Mouse (Mus musculus) cerebellum, adult 2 months (tissue): ENCODE measurements around the gene Prrc2c.

Experiments used
- CTCF ChIP-seq: fragments of 200-500 bp; IDR thresholded peaks from 2 replicates; pipeline ENCODE4 v1.5.1; 2011; ENCODE audit warnings: low read depth, mild to moderate bottlenecking, control low read depth, low read length, moderate library complexity, borderline replicate concordance; ENCODE audit not compliant: insufficient read depth
- POLR2A ChIP-seq: fragments of 200-500 bp; IDR thresholded peaks from 2 replicates; pipeline ENCODE4 v1.6.1; 2011; ENCODE audit warnings: low read length, control low read depth, borderline replicate concordance; ENCODE audit not compliant: insufficient read depth

- no peak for TF ChIP-seq POLR2A
- TF ChIP-seq CTCF: no peak
Observed at GRCm38 (mm10) chr1:162749607-162750006, 9.3 kb upstream of the Prrc2c start.
